Mouse (Mus musculus) embryonic facial prominence, embryonic 12.5 days (tissue): ENCODE data around the gene Plekha7. TPM values are rescaled to one million over a fixed set of nuclear protein-coding genes. Genes with fewer than 3 reads are reported as not detected.
A peak's percentile ranks its signal among the peaks of the same experiment; 100 is the strongest.

ENCODE experiments used
- ATAC-seq: fragments of 200-750 bp; cut with Nextera tagmentation; 2 replicates; pipeline ENCODE4 v1.8.0; 2017; ENCODE audit not compliant: insufficient number of reproducible peaks, insufficient read depth, low FRiP score, low TSS enrichment
- H3K27ac ChIP-seq: fragments of 300-500 bp; sonication (generic); 2 replicates; pipeline ENCODE4 v1.5.1; 2016; ENCODE audit warnings: mild to moderate bottlenecking
- H3K27me3 ChIP-seq: fragments of 300-500 bp; sonication (generic); 2 replicates; pipeline ENCODE4 v1.6.1; 2016; ENCODE audit warnings: mild to moderate bottlenecking, moderate library complexity
- H3K36me3 ChIP-seq: fragments of 300-500 bp; sonication (generic); 2 replicates; pipeline ENCODE4 v1.6.1; 2016; ENCODE audit warnings: mild to moderate bottlenecking
- H3K4me1 ChIP-seq: fragments of 300-500 bp; sonication (generic); 2 replicates; pipeline ENCODE4 v1.6.1; 2016
- H3K4me2 ChIP-seq: fragments of 300-500 bp; sonication (generic); replicated peaks from 2 replicates; pipeline ENCODE4 v1.6.1; 2016; ENCODE audit warnings: mild to moderate bottlenecking, moderate library complexity
- H3K4me3 ChIP-seq: fragments of 300-500 bp; sonication (generic); 2 replicates; pipeline ENCODE4 v1.5.1; 2016; ENCODE audit warnings: mild to moderate bottlenecking
- H3K9ac ChIP-seq: fragments of 300-500 bp; sonication (generic); 2 replicates; pipeline ENCODE4 v1.6.1; 2016; ENCODE audit warnings: mild to moderate bottlenecking, moderate library complexity
- H3K9me3 ChIP-seq: fragments of 300-500 bp; sonication (generic); 2 replicates; pipeline ENCODE4 v1.6.1; 2016; ENCODE audit warnings: mild to moderate bottlenecking, moderate library complexity
- WGBS: fragments of 180-500 bp; shearing (Covaris S2); methylation state at CpG from one replicate; pipeline ENCODE4 v1.1.7; 2016; 5-methylcytosine and 5-hydroxymethylcytosine counted together
- polyA plus RNA-seq: library from polyadenylated mRNA; unstranded; fragments of >200 nt; fragmentation: Nextera tagmentation; extraction: Ambion mirVana; gene quantifications from 2 replicates; pipeline ENCODE4 v1.2.1, GENCODE M21; 2016

Gene Plekha7
- polyA plus RNA-seq, 1 experiment from 2014 or later: 9.3 TPM

DNA sequence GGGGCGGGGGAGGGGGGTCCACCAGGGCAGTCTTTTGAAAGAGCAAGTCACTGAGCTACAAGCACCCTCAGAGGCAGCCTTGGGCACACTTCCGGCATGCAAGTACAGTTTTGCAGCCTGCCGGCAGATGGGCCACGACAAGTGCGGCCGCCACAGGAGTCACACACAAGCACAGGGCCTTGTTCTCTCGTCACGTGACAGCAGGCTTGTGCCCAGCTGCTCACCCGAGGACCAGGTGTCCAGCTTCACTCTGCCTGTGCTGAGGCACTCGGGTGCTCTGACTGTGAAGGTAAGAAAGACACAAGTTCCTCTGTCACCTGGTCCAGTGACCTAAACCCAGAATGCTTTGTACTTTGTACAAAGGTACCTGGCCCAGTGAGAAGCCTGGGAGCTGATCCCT, 135.4 kb downstream of the Plekha7 start:
- no peak overlapping the region for H3K27ac ChIP-seq
- no peak overlapping the region for H3K9ac ChIP-seq
- H3K27me3 ChIP-seq: no peaks in the 10 kb centered on the region
- ATAC-seq: no peak; the same call in 1 of the 2 replicates
- H3K4me1 ChIP-seq: peaks cover 7% of the 10 kb centered on the region; the same call in 1 of the 2 replicates
- H3K4me3 ChIP-seq: no peak overlapping the region
- H3K36me3 ChIP-seq: no peaks in the 10 kb centered on the region
- no peak overlapping the region for H3K4me2 ChIP-seq
- H3K9me3 ChIP-seq: no peaks in the 10 kb centered on the region
- 78% methylated on average over 10 of the region's 10 CpGs for WGBS

DNA sequence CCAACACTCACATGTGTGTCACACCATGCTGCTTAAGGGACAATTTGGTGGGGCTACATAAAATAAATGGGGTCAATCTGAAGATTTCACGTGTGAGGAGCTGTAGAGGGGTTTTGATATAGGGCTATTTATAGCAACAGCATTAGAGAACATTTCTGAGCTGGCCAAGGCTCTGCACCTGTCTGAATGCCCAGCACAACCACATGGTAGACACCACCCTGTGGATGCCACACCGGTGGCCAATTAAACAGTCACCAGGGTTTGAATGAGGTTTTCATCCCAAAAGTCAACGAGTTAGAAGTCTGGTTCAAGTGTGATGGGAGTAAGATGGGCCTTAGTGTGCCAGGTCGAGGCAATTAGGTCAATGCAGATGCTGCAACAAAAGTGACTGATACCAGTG, 138.8 kb downstream of the Plekha7 start:
- Histone ChIP-seq H3K9ac (no peak overlapping the region), H3K4me1 (peaks cover 7% of the 10 kb centered on the region; the same call in 1 of the 2 replicates), H3K27ac (no peak overlapping the region), H3K4me2 (no peak overlapping the region), H3K36me3 (no peaks in the 10 kb centered on the region), H3K4me3 (no peak overlapping the region), H3K9me3 (no peaks in the 10 kb centered on the region), H3K27me3 (no peaks in the 10 kb centered on the region)
- no peak for ATAC-seq
- 83% methylated on average over 4 of the region's 4 CpGs for WGBS

DNA sequence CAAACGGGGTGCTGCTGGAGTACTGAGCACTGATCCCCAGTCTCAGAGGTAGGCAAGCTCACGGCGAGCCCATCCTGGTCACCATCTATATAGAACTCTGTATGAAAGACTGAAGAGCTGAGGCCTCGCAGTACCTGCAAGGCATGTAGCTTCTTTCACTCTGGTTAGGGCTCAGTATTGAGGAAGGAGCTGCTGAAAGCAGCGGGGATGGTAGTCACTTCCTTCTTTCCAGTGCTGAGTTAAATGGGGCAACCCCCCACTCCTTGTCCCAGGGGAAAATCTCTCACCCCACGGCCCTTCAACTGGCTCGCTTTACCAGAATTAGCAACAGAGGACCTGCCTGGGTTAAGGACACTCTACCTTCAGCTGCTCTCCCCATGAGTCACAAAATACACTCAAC, 140.0 kb downstream of the Plekha7 start:
- Histone ChIP-seq H3K27me3 (no peaks in the 10 kb centered on the region), H3K36me3 (no peaks in the 10 kb centered on the region)

GRCm38 (mm10) chr7:116164232-116164631, 143.9 kb downstream of the Plekha7 start:
- no peaks in the 10 kb centered on the region for H3K36me3 ChIP-seq
- no peaks in the 10 kb centered on the region for H3K4me1 ChIP-seq
- 90% methylated on average over 12 of the region's 12 CpGs for WGBS
- no peak for ATAC-seq
- H3K27ac ChIP-seq: no peak overlapping the region
- no peaks in the 10 kb centered on the region for H3K27me3 ChIP-seq
- H3K9ac ChIP-seq: no peak overlapping the region
- H3K9me3 ChIP-seq: no peaks in the 10 kb centered on the region
- H3K4me3 ChIP-seq: no peak overlapping the region
- H3K4me2 ChIP-seq: no peak overlapping the region

More for the DNA sequence above, 140.0 kb downstream of the Plekha7 start:
- Histone ChIP-seq H3K27ac (no peak overlapping the region), H3K9ac (no peak overlapping the region), H3K9me3 (no peaks in the 10 kb centered on the region), H3K4me2 (no peak overlapping the region), H3K4me1 (peaks cover 5% of the 10 kb centered on the region; the same call in 1 of the 2 replicates), H3K4me3 (no peak overlapping the region)
- no peak for ATAC-seq
- WGBS: 91% methylated on average over 7 of the region's 7 CpGs

- ATAC-seq: peak; percentile 45; the same call in 1 of the 2 replicates
- H3K27ac ChIP-seq: no peak overlapping the region
- no peaks in the 10 kb centered on the region for H3K27me3 ChIP-seq
- 19% methylated on average over 5 of the region's 5 CpGs for WGBS
- H3K4me1 ChIP-seq: no peaks in the 10 kb centered on the region
- H3K36me3 ChIP-seq: no peaks in the 10 kb centered on the region
- H3K9ac ChIP-seq: no peak overlapping the region
- H3K9me3 ChIP-seq: no peaks in the 10 kb centered on the region
- H3K4me2 ChIP-seq: no peak overlapping the region
- H3K4me3 ChIP-seq: no peak overlapping the region
Observed at GRCm38 (mm10) chr7:116161544-116161943, 146.6 kb downstream of the Plekha7 start.

- no peak overlapping the region for H3K4me2 ChIP-seq
- ATAC-seq: no peak
- H3K4me1 ChIP-seq: no peaks in the 10 kb centered on the region
- H3K36me3 ChIP-seq: no peaks in the 10 kb centered on the region
- H3K27me3 ChIP-seq: no peaks in the 10 kb centered on the region
- no peak overlapping the region for H3K27ac ChIP-seq
- 62% methylated on average over 14 of the region's 14 CpGs for WGBS
- H3K9ac ChIP-seq: no peak overlapping the region
- no peak overlapping the region for H3K4me3 ChIP-seq
- no peaks in the 10 kb centered on the region for H3K9me3 ChIP-seq
Observed at GRCm38 (mm10) chr7:116156894-116157143, 151.4 kb downstream of the Plekha7 start.

- H3K4me1 ChIP-seq: no peaks in the 10 kb centered on the region
- H3K27ac ChIP-seq: no peak overlapping the region
- no peak for ATAC-seq
- H3K27me3 ChIP-seq: no peaks in the 10 kb centered on the region
- H3K9ac ChIP-seq: no peak overlapping the region
- H3K4me3 ChIP-seq: no peak overlapping the region
- WGBS: 52% methylated on average over 17 of the region's 17 CpGs
- H3K4me2 ChIP-seq: no peak overlapping the region
- H3K9me3 ChIP-seq: no peaks in the 10 kb centered on the region
- no peaks in the 10 kb centered on the region for H3K36me3 ChIP-seq
Observed at GRCm38 (mm10) chr7:116156072-116156893, 151.9 kb downstream of the Plekha7 start.

- Histone ChIP-seq H3K4me1 (no peaks in the 10 kb centered on the region), H3K9ac (no peak overlapping the region), H3K27me3 (no peaks in the 10 kb centered on the region), H3K36me3 (no peaks in the 10 kb centered on the region), H3K9me3 (no peaks in the 10 kb centered on the region), H3K4me3 (no peak overlapping the region), H3K27ac (no peak overlapping the region), H3K4me2 (no peak overlapping the region)
- WGBS: 54% methylated on average over 2 of the region's 2 CpGs
- no peak for ATAC-seq
Observed at GRCm38 (mm10) chr7:116153781-116154368, 154.3 kb downstream of the Plekha7 start.

GRCm38 (mm10) chr7:116149568-116149967, 158.6 kb downstream of the Plekha7 start:
- Histone ChIP-seq H3K36me3 (no peaks in the 10 kb centered on the region), H3K27ac (no peak overlapping the region), H3K4me3 (no peak overlapping the region), H3K9ac (no peak overlapping the region), H3K27me3 (no peaks in the 10 kb centered on the region), H3K9me3 (no peaks in the 10 kb centered on the region), H3K4me1 (no peaks in the 10 kb centered on the region), H3K4me2 (no peak overlapping the region)
- ATAC-seq: no peak
- WGBS: 58% methylated on average over 4 of the region's 4 CpGs

DNA sequence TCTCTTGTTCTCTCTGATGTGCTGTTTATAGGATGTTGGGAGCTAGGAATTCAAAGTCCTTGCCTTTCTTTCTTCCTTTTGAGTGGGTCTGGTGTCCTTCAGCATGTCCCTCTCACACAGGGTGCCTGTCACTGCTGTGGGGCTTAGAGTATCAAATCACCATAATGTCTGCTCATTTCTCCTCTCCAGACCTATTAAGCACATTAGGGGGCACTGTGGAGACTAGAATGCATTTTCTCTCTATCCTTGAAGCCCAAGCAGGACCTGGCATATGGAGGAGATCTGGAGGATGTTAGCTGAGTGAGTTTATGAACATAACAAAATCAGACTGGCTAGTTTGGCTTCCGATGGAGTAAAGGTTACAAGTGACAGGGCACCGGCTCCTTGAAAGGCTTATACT, 161.1 kb downstream of the Plekha7 start:
- no peak overlapping the region for H3K4me3 ChIP-seq
- no peaks in the 10 kb centered on the region for H3K27me3 ChIP-seq
- no peaks in the 10 kb centered on the region for H3K4me1 ChIP-seq
- H3K4me2 ChIP-seq: no peak overlapping the region
- no peaks in the 10 kb centered on the region for H3K9me3 ChIP-seq
- H3K36me3 ChIP-seq: no peaks in the 10 kb centered on the region
- 88% methylated on average over 2 of the region's 2 CpGs for WGBS
- no peak overlapping the region for H3K9ac ChIP-seq
- H3K27ac ChIP-seq: no peak overlapping the region
- ATAC-seq: no peak

- no peaks in the 10 kb centered on the region for H3K9me3 ChIP-seq
- no peak overlapping the region for H3K4me2 ChIP-seq
- ATAC-seq: no peak
- WGBS: 93% methylated on average over 6 of the region's 6 CpGs
- no peaks in the 10 kb centered on the region for H3K36me3 ChIP-seq
- no peaks in the 10 kb centered on the region for H3K4me1 ChIP-seq
- no peak overlapping the region for H3K27ac ChIP-seq
- H3K4me3 ChIP-seq: no peak overlapping the region
- no peaks in the 10 kb centered on the region for H3K27me3 ChIP-seq
- H3K9ac ChIP-seq: no peak overlapping the region
Observed at GRCm38 (mm10) chr7:116145030-116145429, 163.1 kb downstream of the Plekha7 start.

- no peak overlapping the region for H3K4me3 ChIP-seq
- no peak overlapping the region for H3K27ac ChIP-seq
- no peaks in the 10 kb centered on the region for H3K36me3 ChIP-seq
- H3K4me2 ChIP-seq: no peak overlapping the region
- no peak overlapping the region for H3K9ac ChIP-seq
- no peaks in the 10 kb centered on the region for H3K27me3 ChIP-seq
- WGBS: 77% methylated on average over 3 of the region's 3 CpGs
- no peaks in the 10 kb centered on the region for H3K9me3 ChIP-seq
- H3K4me1 ChIP-seq: no peaks in the 10 kb centered on the region
- ATAC-seq: no peak
Observed at GRCm38 (mm10) chr7:116137671-116138070, 170.5 kb downstream of the Plekha7 start.
